Mouse (Mus musculus): Measurements from ENCODE around the gene Pafah1b2. TPM values are rescaled to one million over a fixed set of nuclear protein-coding genes. Genes with fewer than 3 reads are reported as not detected.

Pafah1b2 gene
- polyA plus RNA-seq, 1 experiment from 2014 or later: 113 TPM

GRCm38 (mm10) chr9:46029534-46029933, 17.0 kb upstream of the Pafah1b2 start:
- Histone ChIP-seq H3K36me3 (ENCODE audit: insufficient read depth, low read length) (no peaks in the 10 kb centered on the region), H3K9me3 (replicated peaks; ENCODE audit: low read length) (no peaks in the 10 kb centered on the region), H3K4me1 (replicated peaks; ENCODE audit: insufficient read depth, low read length) (peaks cover 16% of the 10 kb centered on the region), H3K27ac (no peak overlapping the region), H3K27me3 (ENCODE audit: insufficient read depth, low read length) (no peaks in the 10 kb centered on the region), H3K4me3 (replicated peaks; ENCODE audit: low read depth, low read length) (no peak overlapping the region), H3K4me2 (ENCODE audit: low read length) (no peak overlapping the region), H3K9ac (ENCODE audit: low read depth, low read length) (no peak overlapping the region)
- ATAC-seq (replicated peaks; ENCODE audit: low FRiP score, low read depth) (no peak), DNase-seq (ENCODE audit: low spot score) (no peak)
- TF ChIP-seq CTCF (IDR thresholded peaks at IDR 0.05; ENCODE audit: low read depth): no peak
- 64% methylated on average over 6 of the region's 6 CpGs for WGBS

GRCm38 (mm10) chr9:46027994-46028393, 15.5 kb upstream of the Pafah1b2 start:
- no peak overlapping the region for H3K4me3 ChIP-seq (replicated peaks; ENCODE audit: low read depth, low read length)
- no peaks in the 10 kb centered on the region for H3K36me3 ChIP-seq (ENCODE audit: insufficient read depth, low read length)
- H3K9me3 ChIP-seq (replicated peaks; ENCODE audit: low read length): no peaks in the 10 kb centered on the region
- ATAC-seq (replicated peaks; ENCODE audit: low FRiP score, low read depth) (no peak), DNase-seq (ENCODE audit: low spot score) (peak; percentile 22)
- no peak for TF ChIP-seq CTCF (IDR thresholded peaks at IDR 0.05; ENCODE audit: low read depth)
- no peak overlapping the region for H3K27ac ChIP-seq
- H3K4me2 ChIP-seq (ENCODE audit: low read length): no peak overlapping the region
- WGBS: 50% methylated on average over 8 of the region's 8 CpGs
- no peaks in the 10 kb centered on the region for H3K27me3 ChIP-seq (ENCODE audit: insufficient read depth, low read length)
- H3K9ac ChIP-seq (ENCODE audit: low read depth, low read length): no peak overlapping the region
- peaks cover 16% of the 10 kb centered on the region for H3K4me1 ChIP-seq (replicated peaks; ENCODE audit: insufficient read depth, low read length)

DNA sequence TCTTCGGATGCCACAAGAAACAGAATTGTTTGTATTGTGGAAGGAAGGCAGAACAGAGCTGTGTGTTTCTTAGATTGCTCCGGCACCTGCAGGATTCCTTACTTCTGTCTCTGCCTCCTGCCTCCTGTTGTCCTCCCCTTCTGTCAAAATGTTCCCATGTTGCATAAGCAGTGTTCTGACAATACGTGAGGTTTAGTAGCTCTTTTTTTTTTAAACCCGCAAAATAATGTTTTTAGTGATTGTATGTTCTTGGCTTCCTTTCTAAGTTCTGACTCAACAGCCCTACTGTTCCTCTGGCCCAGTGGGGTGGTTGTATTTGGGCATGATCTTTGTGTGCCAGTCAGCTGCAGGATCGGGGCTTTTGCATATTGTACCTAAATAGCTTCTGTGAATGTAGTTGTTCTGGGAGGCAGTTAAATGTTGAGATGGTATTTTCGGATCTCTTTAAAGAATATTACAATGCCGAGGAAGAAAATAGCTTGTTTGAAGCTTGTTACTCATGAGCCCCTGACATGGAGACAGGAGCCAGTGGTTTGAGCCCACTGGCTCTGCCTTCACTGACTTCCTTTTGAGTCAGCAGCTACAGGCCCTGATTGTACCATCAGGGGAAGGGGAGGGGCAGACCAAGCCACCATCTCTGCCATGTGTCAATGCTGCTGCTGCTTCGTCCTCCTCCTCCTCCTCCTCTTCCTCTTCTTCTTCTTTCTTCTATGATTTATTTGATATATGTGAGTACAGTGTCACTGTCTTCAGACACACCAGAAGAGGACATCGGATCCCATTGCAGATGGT, 13.8 kb upstream of the Pafah1b2 start:
- H3K9me3 ChIP-seq (replicated peaks; ENCODE audit: low read length): no peaks in the 10 kb centered on the region
- H3K27ac ChIP-seq: no peak overlapping the region
- WGBS: 88% methylated on average over 9 of the region's 9 CpGs
- DNase-seq (ENCODE audit: low spot score) (no peak), ATAC-seq (replicated peaks; ENCODE audit: low FRiP score, low read depth) (no peak)
- TF ChIP-seq CTCF (IDR thresholded peaks at IDR 0.05; ENCODE audit: low read depth): no peak
- H3K36me3 ChIP-seq (ENCODE audit: insufficient read depth, low read length): no peaks in the 10 kb centered on the region
- H3K4me1 ChIP-seq (replicated peaks; ENCODE audit: insufficient read depth, low read length): peaks cover 5% of the 10 kb centered on the region
- H3K27me3 ChIP-seq (ENCODE audit: insufficient read depth, low read length): no peaks in the 10 kb centered on the region
- no peak overlapping the region for H3K4me3 ChIP-seq (replicated peaks; ENCODE audit: low read depth, low read length)
- H3K9ac ChIP-seq (ENCODE audit: low read depth, low read length): no peak overlapping the region
- no peak overlapping the region for H3K4me2 ChIP-seq (ENCODE audit: low read length)

DNA sequence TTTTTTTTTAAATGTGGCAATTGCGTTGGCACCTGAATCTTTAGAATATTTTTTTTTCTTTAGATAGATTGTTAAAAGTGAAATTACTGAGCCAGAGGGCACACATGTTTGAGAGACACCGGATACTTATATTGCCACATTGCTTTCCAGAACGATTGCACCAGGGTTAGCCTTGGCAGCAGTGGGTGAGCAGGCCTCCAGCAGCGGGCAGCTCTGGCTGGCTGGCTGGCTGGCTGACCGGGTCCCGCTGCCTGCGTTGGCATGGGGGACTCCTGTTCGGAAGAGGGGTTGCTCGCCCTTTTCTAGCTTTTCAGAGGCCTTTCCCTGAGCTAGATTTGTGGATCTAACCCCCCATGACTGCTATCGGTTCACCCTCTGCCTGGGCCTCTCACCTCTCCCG, 11.1 kb upstream of the Pafah1b2 start:
- H3K27ac ChIP-seq: no peak overlapping the region
- WGBS: 86% methylated on average over 11 of the region's 11 CpGs
- H3K4me1 ChIP-seq (replicated peaks; ENCODE audit: insufficient read depth, low read length): no peaks in the 10 kb centered on the region
- H3K27me3 ChIP-seq (ENCODE audit: insufficient read depth, low read length): no peaks in the 10 kb centered on the region
- no peaks in the 10 kb centered on the region for H3K36me3 ChIP-seq (ENCODE audit: insufficient read depth, low read length)
- no peak for TF ChIP-seq CTCF (IDR thresholded peaks at IDR 0.05; ENCODE audit: low read depth)
- no peak overlapping the region for H3K9ac ChIP-seq (ENCODE audit: low read depth, low read length)
- H3K4me2 ChIP-seq (ENCODE audit: low read length): no peak overlapping the region
- DNase-seq (ENCODE audit: low spot score) (no peak), ATAC-seq (replicated peaks; ENCODE audit: low FRiP score, low read depth) (no peak)
- H3K9me3 ChIP-seq (replicated peaks; ENCODE audit: low read length): no peaks in the 10 kb centered on the region
- H3K4me3 ChIP-seq (replicated peaks; ENCODE audit: low read depth, low read length): no peak overlapping the region

GRCm38 (mm10) chr9:46019975-46020374, 7.5 kb upstream of the Pafah1b2 start:
- no peak overlapping the region for H3K27ac ChIP-seq
- H3K4me2 ChIP-seq (ENCODE audit: low read length): no peak overlapping the region
- peaks cover 15% of the 10 kb centered on the region for H3K4me1 ChIP-seq (replicated peaks; ENCODE audit: insufficient read depth, low read length)
- H3K9ac ChIP-seq (ENCODE audit: low read depth, low read length): no peak overlapping the region
- H3K9me3 ChIP-seq (replicated peaks; ENCODE audit: low read length): no peaks in the 10 kb centered on the region
- H3K36me3 ChIP-seq (ENCODE audit: insufficient read depth, low read length): no peaks in the 10 kb centered on the region
- TF ChIP-seq CTCF (IDR thresholded peaks at IDR 0.05; ENCODE audit: low read depth): no peak
- ATAC-seq (replicated peaks; ENCODE audit: low FRiP score, low read depth): no peak
- H3K27me3 ChIP-seq (ENCODE audit: insufficient read depth, low read length): no peaks in the 10 kb centered on the region
- WGBS: 71% methylated on average over 6 of the region's 6 CpGs
- DNase-seq (ENCODE audit: low spot score): no peak
- no peak overlapping the region for H3K4me3 ChIP-seq (replicated peaks; ENCODE audit: low read depth, low read length)

GRCm38 (mm10) chr9:46018316-46018715, 5.8 kb upstream of the Pafah1b2 start:
- no peak overlapping the region for H3K9ac ChIP-seq (ENCODE audit: low read depth, low read length)
- H3K4me1 ChIP-seq (replicated peaks; ENCODE audit: insufficient read depth, low read length): peaks cover 23% of the 10 kb centered on the region
- no peak overlapping the region for H3K27ac ChIP-seq
- TF ChIP-seq CTCF (IDR thresholded peaks at IDR 0.05; ENCODE audit: low read depth): no peak
- H3K4me3 ChIP-seq (replicated peaks; ENCODE audit: low read depth, low read length): no peak overlapping the region
- ATAC-seq (replicated peaks; ENCODE audit: low FRiP score, low read depth) (no peak), DNase-seq (ENCODE audit: low spot score) (no peak)
- no peak overlapping the region for H3K4me2 ChIP-seq (ENCODE audit: low read length)
- no peaks in the 10 kb centered on the region for H3K9me3 ChIP-seq (replicated peaks; ENCODE audit: low read length)
- H3K27me3 ChIP-seq (ENCODE audit: insufficient read depth, low read length): no peaks in the 10 kb centered on the region
- no peaks in the 10 kb centered on the region for H3K36me3 ChIP-seq (ENCODE audit: insufficient read depth, low read length)
- 84% methylated on average over 6 of the region's 6 CpGs for WGBS
